Mouse (Mus musculus) left cerebral cortex, adult 8-10 months (tissue): ENCODE measurements around the gene 1110032F04Rik. TPM values are rescaled to one million over a fixed set of nuclear protein-coding genes. Genes with fewer than 3 reads are reported as not detected.
A peak's percentile ranks its signal among the peaks of the same experiment; 100 is the strongest.
"Not testable (repeated sequence)": the region's sequence is repeated elsewhere in the genome, so short reads cannot be mapped to it uniquely, and the experiment has no call there.

Source experiments
- DNase-seq, 2 experiments: peaks; one replicate each; pipeline ENCODE4 v3.0.0; 2022; ENCODE audit warnings: low spot score in 2 of 2
- total RNA-seq, 4 experiments: library from RNA; stranded (reverse); gene quantifications; 2 replicates each; pipeline ENCODE4 v1.2.4; 2022

The 1110032F04Rik gene
- 10 to 100 TPM; 14.4 to 20.4 (median 16.9) TPM for total RNA-seq

GRCm38 (mm10) chr3:68869211-68869690 is at the start of gene 1110032F04Rik:
Gene 1110032F04Rik, plus strand, starts transcription at chr3:68869586.
- DNase-seq: peak; percentile 22 to 35

GRCm38 (mm10) chr3:68821406-68821805 is 48.0 kb upstream of the 1110032F04Rik start:
- DNase-seq: no peak

GRCm38 (mm10) chr3:68821926-68822341 is 47.5 kb upstream of the 1110032F04Rik start:
- no peak for DNase-seq

GRCm38 (mm10) chr3:68823876-68824764 is 45.3 kb upstream of the 1110032F04Rik start:
- no peak for DNase-seq

GRCm38 (mm10) chr3:68824765-68825090 is 44.7 kb upstream of the 1110032F04Rik start:
- no peak for DNase-seq

GRCm38 (mm10) chr3:68825151-68825550 is 44.2 kb upstream of the 1110032F04Rik start:
- DNase-seq: no peak

- DNase-seq: no peak
These were observed 41.7 kb upstream of the 1110032F04Rik start for GRCm38 (mm10) chr3:68827671-68828070.

GRCm38 (mm10) chr3:68829944-68830343 is 39.4 kb upstream of the 1110032F04Rik start:
- no peak for DNase-seq

- no peak for DNase-seq
These were observed 32.4 kb upstream of the 1110032F04Rik start for GRCm38 (mm10) chr3:68836857-68837499.

GRCm38 (mm10) chr3:68840206-68840605 is 29.2 kb upstream of the 1110032F04Rik start:
- peak in 1 of 2 experiments; percentile 23 for DNase-seq

- no peak for DNase-seq
These were observed 25.4 kb upstream of the 1110032F04Rik start for GRCm38 (mm10) chr3:68844025-68844424.

- no peak for DNase-seq
These were observed 21.1 kb upstream of the 1110032F04Rik start for GRCm38 (mm10) chr3:68848323-68848722.

GRCm38 (mm10) chr3:68852414-68852813 is 17.0 kb upstream of the 1110032F04Rik start:
- no peak for DNase-seq

- peak; percentile 18 to 24 for DNase-seq
These were observed 543 bp downstream of the 1110032F04Rik start for GRCm38 (mm10) chr3:68869691-68870567.

- peak in 1 of 2 experiments; percentile 6 for DNase-seq
These were observed 1.2 kb downstream of the 1110032F04Rik start for GRCm38 (mm10) chr3:68870568-68870950.

GRCm38 (mm10) chr3:68874079-68874478 is 4.7 kb downstream of the 1110032F04Rik start:
- no peak for DNase-seq

GRCm38 (mm10) chr3:68886845-68887244 is 17.5 kb downstream of the 1110032F04Rik start:
- no peak for DNase-seq

GRCm38 (mm10) chr3:68895426-68895825 is 26.0 kb downstream of the 1110032F04Rik start:
- no peak for DNase-seq

GRCm38 (mm10) chr3:68897154-68897553 is 27.8 kb downstream of the 1110032F04Rik start:
- no peak for DNase-seq

- not testable (repeated sequence) for DNase-seq
These were observed 33.2 kb downstream of the 1110032F04Rik start for GRCm38 (mm10) chr3:68902636-68903035.
